Mouse (Mus musculus) forebrain, embryonic 13.5 days (tissue): ENCODE measurements at regions not wholly inside any gene's neighbourhood (a gene's known extent, or its start where the extent isn't known, plus 50 kb on each side); places are given as distances from the start of the nearest gene placed in this dataset.

Experiments used
- ATAC-seq: fragments of 200-750 bp; cut with Nextera tagmentation; 2 replicates; pipeline ENCODE4 v1.8.0; 2017
- H3K27ac ChIP-seq: fragments of 300-500 bp; sonication (generic); 2 replicates; pipeline ENCODE4 v1.5.1; 2015; ENCODE audit warnings: inconsistent platforms, mild to moderate bottlenecking, moderate library complexity
- H3K27me3 ChIP-seq: fragments of 300-500 bp; sonication (generic); 2 replicates; pipeline ENCODE4 v1.6.1; 2015; ENCODE audit warnings: mild to moderate bottlenecking, inconsistent platforms
- H3K36me3 ChIP-seq: fragments of 300-500 bp; sonication (generic); 2 replicates; pipeline ENCODE4 v1.6.1; 2015; ENCODE audit warnings: mild to moderate bottlenecking, inconsistent platforms; ENCODE audit not compliant: poor library complexity, severe bottlenecking
- H3K4me1 ChIP-seq: fragments of 300-500 bp; sonication (generic); 2 replicates; pipeline ENCODE4 v1.6.1; 2015; ENCODE audit warnings: inconsistent platforms
- H3K4me2 ChIP-seq: fragments of 300-500 bp; sonication (generic); 2 replicates; pipeline ENCODE4 v1.6.1; 2015; ENCODE audit warnings: inconsistent platforms, mild to moderate bottlenecking, moderate library complexity
- H3K4me3 ChIP-seq: fragments of 300-500 bp; sonication (generic); 2 replicates; pipeline ENCODE4 v1.5.1; 2015; ENCODE audit warnings: mild to moderate bottlenecking, inconsistent platforms
- H3K9ac ChIP-seq: fragments of 300-500 bp; sonication (generic); 2 replicates; pipeline ENCODE4 v1.6.1; 2015; ENCODE audit warnings: mild to moderate bottlenecking, inconsistent platforms
- H3K9me3 ChIP-seq: fragments of 300-500 bp; sonication (generic); replicated peaks from 2 replicates; pipeline ENCODE4 v1.6.1; 2016; ENCODE audit warnings: inconsistent platforms
- WGBS: fragments of 180-500 bp; shearing (Covaris S2); methylation state at CpG from one replicate; pipeline ENCODE4 v1.1.7; 2015; 5-methylcytosine and 5-hydroxymethylcytosine counted together

DNA sequence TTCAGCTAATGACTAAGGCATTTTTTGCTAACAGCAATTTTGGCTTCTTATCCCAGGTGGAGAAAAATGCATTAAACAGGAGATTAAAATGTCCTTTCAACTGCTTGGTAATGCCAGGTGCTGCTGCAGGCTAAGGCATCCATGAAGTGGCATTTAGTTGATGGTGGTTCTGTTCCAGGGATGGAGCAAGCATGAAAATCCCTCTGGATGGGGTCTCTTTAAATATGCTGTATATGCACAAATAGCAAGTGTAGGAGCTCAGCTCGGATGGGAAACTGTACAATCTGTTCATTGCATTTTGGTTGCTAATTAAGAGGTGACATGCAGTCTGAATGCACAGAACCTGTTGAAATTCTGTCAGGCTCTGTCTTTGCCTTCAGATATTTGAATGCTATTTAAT, 723.0 kb upstream of the Mef2c start:
- ATAC-seq: peak; percentile 75
- WGBS: 33% methylated on average over 1 of the region's 1 CpGs
- H3K4me2 ChIP-seq: no peak overlapping the region
- H3K9me3 ChIP-seq: no peaks in the 10 kb centered on the region
- H3K36me3 ChIP-seq: no peaks in the 10 kb centered on the region
- H3K4me1 ChIP-seq: no peaks in the 10 kb centered on the region; the same call in 1 of the 2 replicates
- no peak overlapping the region for H3K9ac ChIP-seq
- H3K27ac ChIP-seq: no peak overlapping the region
- H3K27me3 ChIP-seq: no peaks in the 10 kb centered on the region
- H3K4me3 ChIP-seq: no peak overlapping the region
